Mouse (Mus musculus): ENCODE measurements around the gene Lce6a. TPM values are rescaled to one million over a fixed set of nuclear protein-coding genes. Genes with fewer than 3 reads are reported as not detected.

The Lce6a gene
- not detected in 2 replicates for polyA plus RNA-seq (2014; fragmentation: Nextera tagmentation; extraction: Ambion mirVana)

DNA sequence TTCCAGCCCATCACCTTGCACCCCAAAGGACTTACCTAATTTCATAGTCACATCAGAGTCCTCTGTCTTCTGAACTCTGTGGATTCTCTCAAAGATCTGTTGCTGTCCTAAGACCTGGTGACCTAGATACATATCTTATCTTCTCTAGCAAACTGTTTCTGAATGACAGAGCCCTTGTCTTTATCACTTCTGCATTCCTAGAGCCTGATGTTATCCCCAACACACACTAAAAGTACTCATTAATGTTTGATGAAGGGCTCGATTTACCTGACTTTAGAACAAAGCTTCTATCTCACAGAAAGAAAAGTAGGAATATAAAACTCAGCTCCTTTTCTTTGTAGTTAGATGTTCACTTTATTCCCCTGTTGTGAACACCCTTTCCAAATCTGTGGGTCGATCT, at the start of gene Lce6a:
Gene Lce6a, minus strand, starts transcription at position 101 of the 400 bp plus-strand sequence.
- Histone ChIP-seq H3K4me3 (ENCODE audit: low read depth, low read length) (no peak within 1 kb of the TSS), H3K27ac (ENCODE audit: low read depth) (no peak within 1 kb of the TSS), H3K36me3 (ENCODE audit: control insufficient read depth, insufficient read depth, low read length) (no peaks in the 10 kb centered on the region), H3K9ac (ENCODE audit: low read length) (no peak within 1 kb of the TSS), H3K27me3 (replicated peaks; ENCODE audit: control insufficient read depth, insufficient read depth, low read length) (no peaks in the 10 kb centered on the region), H3K9me3 (ENCODE audit: control insufficient read depth, low read length) (no peaks in the 10 kb centered on the region), H3K4me1 (replicated peaks; ENCODE audit: control insufficient read depth, insufficient read depth, low read length) (no peaks in the 10 kb centered on the region), H3K4me2 (ENCODE audit: low read length) (no peak within 1 kb of the TSS)
- ATAC-seq (replicated peaks; ENCODE audit: low FRiP score, low TSS enrichment, low read depth) (no peak), DNase-seq (ENCODE audit: low spot score) (no peak)
- 60% methylated on average over 2 of the region's 2 CpGs for WGBS

DNA sequence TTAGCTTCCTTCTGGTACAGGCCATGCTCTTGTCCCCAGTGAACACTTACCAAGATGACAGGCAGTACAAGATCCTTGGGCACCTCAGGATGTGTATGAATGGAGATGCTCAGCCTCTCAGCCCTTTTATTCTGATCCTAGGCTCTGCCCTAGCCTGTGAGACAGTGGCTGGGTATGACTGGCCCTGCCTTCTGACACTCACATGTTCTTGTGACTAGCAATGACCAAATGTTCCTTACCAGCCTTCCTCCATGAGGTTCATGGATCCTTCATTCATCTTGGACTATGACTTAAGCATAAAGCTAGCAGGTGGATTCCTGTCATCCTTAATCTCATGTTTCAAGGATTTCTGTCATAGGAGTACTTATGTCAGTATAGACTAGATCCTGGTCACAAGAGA, 48.8 kb upstream of the Lce6a start, which contains the start of gene Lce1a2:
Gene Lce1a2, minus strand, starts transcription at position 101 of the 400 bp plus-strand sequence.
- H3K4me2 ChIP-seq (ENCODE audit: low read length) = no peak within 1 kb of the TSS

DNA sequence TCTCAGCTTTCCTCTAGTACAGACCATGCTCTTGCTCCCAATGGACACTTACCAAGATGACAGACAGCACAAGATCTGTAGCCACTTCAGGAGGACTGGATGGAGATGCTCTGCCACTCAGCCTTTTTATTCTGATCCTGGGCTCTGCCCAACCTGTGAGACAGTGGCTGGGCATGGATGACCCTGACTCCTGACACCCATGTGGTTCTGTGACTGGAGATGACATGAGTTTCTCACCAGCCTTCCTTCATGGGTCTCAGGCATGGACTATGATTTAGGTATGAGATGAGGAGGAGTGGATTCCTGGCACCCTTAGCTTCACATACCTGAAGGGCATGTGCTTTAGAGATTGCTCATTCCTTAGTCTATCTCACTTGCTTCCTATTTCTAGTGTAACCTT, 35.4 kb upstream of the Lce6a start, which contains the start of gene Lce1b:
Gene Lce1b, minus strand, starts transcription at position 101 of the 400 bp plus-strand sequence.
- no peak within 1 kb of the TSS for H3K9ac ChIP-seq (ENCODE audit: low read length)
- no peak within 1 kb of the TSS for H3K27ac ChIP-seq (ENCODE audit: low read depth)
- H3K4me3 ChIP-seq (ENCODE audit: low read depth, low read length) = no peak within 1 kb of the TSS
- DNase-seq (ENCODE audit: low spot score) (no peak), ATAC-seq (replicated peaks; ENCODE audit: low FRiP score, low TSS enrichment, low read depth) (no peak)
- no peak within 1 kb of the TSS for H3K4me2 ChIP-seq (ENCODE audit: low read length)
- H3K4me1 ChIP-seq (replicated peaks; ENCODE audit: control insufficient read depth, insufficient read depth, low read length) = no peaks in the 10 kb centered on the region
- H3K27me3 ChIP-seq (replicated peaks; ENCODE audit: control insufficient read depth, insufficient read depth, low read length) = no peaks in the 10 kb centered on the region
- H3K9me3 ChIP-seq (ENCODE audit: control insufficient read depth, low read length) = no peaks in the 10 kb centered on the region
- no peaks in the 10 kb centered on the region for H3K36me3 ChIP-seq (ENCODE audit: control insufficient read depth, insufficient read depth, low read length)

More for the DNA sequence above, 48.8 kb upstream of the Lce6a start, which contains the start of gene Lce1a2:
- Histone ChIP-seq H3K27me3 (replicated peaks; ENCODE audit: control insufficient read depth, insufficient read depth, low read length) (no peaks in the 10 kb centered on the region), H3K36me3 (ENCODE audit: control insufficient read depth, insufficient read depth, low read length) (no peaks in the 10 kb centered on the region), H3K4me3 (ENCODE audit: low read depth, low read length) (no peak within 1 kb of the TSS), H3K9ac (ENCODE audit: low read length) (no peak within 1 kb of the TSS), H3K9me3 (ENCODE audit: control insufficient read depth, low read length) (no peaks in the 10 kb centered on the region), H3K4me1 (replicated peaks; ENCODE audit: control insufficient read depth, insufficient read depth, low read length) (no peaks in the 10 kb centered on the region), H3K27ac (ENCODE audit: low read depth) (no peak within 1 kb of the TSS)
- DNase-seq (ENCODE audit: low spot score) = no peak
- ATAC-seq (replicated peaks; ENCODE audit: low FRiP score, low TSS enrichment, low read depth) = no peak

DNA sequence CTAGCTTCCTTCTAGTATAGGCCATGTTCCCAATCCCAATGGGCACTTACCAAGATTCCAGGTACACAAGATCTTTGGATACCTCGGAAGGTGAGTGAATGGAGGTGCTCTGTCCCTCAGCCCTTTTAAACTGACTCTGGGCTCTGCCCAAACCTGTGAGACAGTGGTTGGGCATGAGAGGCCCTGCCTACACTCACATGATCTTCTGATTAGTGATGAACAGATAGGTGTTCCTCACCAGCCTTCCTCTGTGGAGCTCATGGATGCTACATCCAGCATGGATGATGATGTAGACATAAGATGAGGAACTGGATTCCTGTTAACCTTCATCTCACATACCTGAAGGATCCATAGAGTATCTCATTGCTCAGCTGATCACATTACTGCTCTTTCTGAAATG, 26.7 kb upstream of the Lce6a start, which contains the start of gene Lce1a1:
Gene Lce1a1, minus strand, starts transcription at position 101 of the 400 bp plus-strand sequence.
- Histone ChIP-seq H3K4me3 (ENCODE audit: low read depth, low read length) (no peak within 1 kb of the TSS), H3K4me2 (ENCODE audit: low read length) (no peak within 1 kb of the TSS), H3K36me3 (ENCODE audit: control insufficient read depth, insufficient read depth, low read length) (no peaks in the 10 kb centered on the region), H3K9ac (ENCODE audit: low read length) (no peak within 1 kb of the TSS), H3K4me1 (replicated peaks; ENCODE audit: control insufficient read depth, insufficient read depth, low read length) (no peaks in the 10 kb centered on the region), H3K9me3 (ENCODE audit: control insufficient read depth, low read length) (no peaks in the 10 kb centered on the region), H3K27ac (ENCODE audit: low read depth) (no peak within 1 kb of the TSS), H3K27me3 (replicated peaks; ENCODE audit: control insufficient read depth, insufficient read depth, low read length) (no peaks in the 10 kb centered on the region)
- WGBS = 75% methylated on average over 1 of the region's 1 CpGs
- ATAC-seq (replicated peaks; ENCODE audit: low FRiP score, low TSS enrichment, low read depth) (no peak), DNase-seq (ENCODE audit: low spot score) (no peak)

DNA sequence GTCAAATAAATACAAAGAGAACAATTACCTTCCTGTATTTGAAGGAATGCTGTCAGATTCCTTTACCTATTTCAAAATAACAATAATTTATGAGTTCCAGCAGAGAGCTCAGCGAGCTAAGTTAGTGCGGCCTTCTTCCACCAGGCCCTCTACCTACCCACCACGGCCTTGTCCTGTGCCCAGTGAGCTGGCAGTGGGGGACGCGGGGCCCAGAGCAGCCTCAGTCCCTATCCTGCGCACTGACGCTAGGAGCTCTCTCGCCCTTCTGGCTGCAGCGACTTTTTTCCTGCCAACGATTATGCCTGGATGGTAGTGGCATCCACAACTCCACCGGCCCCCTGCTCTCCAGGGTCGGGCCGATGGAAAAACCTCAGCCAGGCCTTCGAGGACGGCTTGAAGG, 18.4 kb upstream of the Lce6a start:
- Histone ChIP-seq H3K27ac (ENCODE audit: low read depth) (no peak overlapping the region), H3K9ac (ENCODE audit: low read length) (no peak overlapping the region), H3K4me2 (ENCODE audit: low read length) (no peak overlapping the region), H3K36me3 (ENCODE audit: control insufficient read depth, insufficient read depth, low read length) (no peaks in the 10 kb centered on the region), H3K4me1 (replicated peaks; ENCODE audit: control insufficient read depth, insufficient read depth, low read length) (no peaks in the 10 kb centered on the region), H3K27me3 (replicated peaks; ENCODE audit: control insufficient read depth, insufficient read depth, low read length) (no peaks in the 10 kb centered on the region), H3K9me3 (ENCODE audit: control insufficient read depth, low read length) (no peaks in the 10 kb centered on the region), H3K4me3 (ENCODE audit: low read depth, low read length) (no peak overlapping the region)
- DNase-seq (ENCODE audit: low spot score) (no peak), ATAC-seq (replicated peaks; ENCODE audit: low FRiP score, low TSS enrichment, low read depth) (no peak)
- 88% methylated on average over 15 of the region's 15 CpGs for WGBS

DNA sequence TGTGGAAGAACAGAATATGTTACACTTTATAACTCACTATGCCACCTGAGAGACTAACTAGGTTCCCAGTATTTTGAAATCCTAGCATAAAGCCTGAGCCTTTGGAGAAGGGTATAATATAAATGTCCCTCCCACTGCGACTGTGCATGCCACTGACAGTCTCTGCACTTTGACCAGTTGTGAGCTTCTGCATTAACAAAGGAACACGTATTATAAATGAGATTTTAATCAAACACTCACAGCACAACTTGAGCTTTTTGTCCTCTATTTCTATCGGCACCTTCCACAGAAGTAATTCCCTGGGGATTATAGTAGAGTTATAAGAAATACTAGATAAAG, 17.2 kb upstream of the Lce6a start:
- no peak overlapping the region for H3K9ac ChIP-seq (ENCODE audit: low read length)
- no peaks in the 10 kb centered on the region for H3K9me3 ChIP-seq (ENCODE audit: control insufficient read depth, low read length)
- ATAC-seq (replicated peaks; ENCODE audit: low FRiP score, low TSS enrichment, low read depth) (no peak), DNase-seq (ENCODE audit: low spot score) (no peak)
- no peak overlapping the region for H3K4me3 ChIP-seq (ENCODE audit: low read depth, low read length)
- no peak overlapping the region for H3K27ac ChIP-seq (ENCODE audit: low read depth)
- no peak overlapping the region for H3K4me2 ChIP-seq (ENCODE audit: low read length)
- no peaks in the 10 kb centered on the region for H3K4me1 ChIP-seq (replicated peaks; ENCODE audit: control insufficient read depth, insufficient read depth, low read length)
- WGBS = 77% methylated on average over 3 of the region's 3 CpGs
- H3K36me3 ChIP-seq (ENCODE audit: control insufficient read depth, insufficient read depth, low read length) = no peaks in the 10 kb centered on the region
- no peaks in the 10 kb centered on the region for H3K27me3 ChIP-seq (replicated peaks; ENCODE audit: control insufficient read depth, insufficient read depth, low read length)

DNA sequence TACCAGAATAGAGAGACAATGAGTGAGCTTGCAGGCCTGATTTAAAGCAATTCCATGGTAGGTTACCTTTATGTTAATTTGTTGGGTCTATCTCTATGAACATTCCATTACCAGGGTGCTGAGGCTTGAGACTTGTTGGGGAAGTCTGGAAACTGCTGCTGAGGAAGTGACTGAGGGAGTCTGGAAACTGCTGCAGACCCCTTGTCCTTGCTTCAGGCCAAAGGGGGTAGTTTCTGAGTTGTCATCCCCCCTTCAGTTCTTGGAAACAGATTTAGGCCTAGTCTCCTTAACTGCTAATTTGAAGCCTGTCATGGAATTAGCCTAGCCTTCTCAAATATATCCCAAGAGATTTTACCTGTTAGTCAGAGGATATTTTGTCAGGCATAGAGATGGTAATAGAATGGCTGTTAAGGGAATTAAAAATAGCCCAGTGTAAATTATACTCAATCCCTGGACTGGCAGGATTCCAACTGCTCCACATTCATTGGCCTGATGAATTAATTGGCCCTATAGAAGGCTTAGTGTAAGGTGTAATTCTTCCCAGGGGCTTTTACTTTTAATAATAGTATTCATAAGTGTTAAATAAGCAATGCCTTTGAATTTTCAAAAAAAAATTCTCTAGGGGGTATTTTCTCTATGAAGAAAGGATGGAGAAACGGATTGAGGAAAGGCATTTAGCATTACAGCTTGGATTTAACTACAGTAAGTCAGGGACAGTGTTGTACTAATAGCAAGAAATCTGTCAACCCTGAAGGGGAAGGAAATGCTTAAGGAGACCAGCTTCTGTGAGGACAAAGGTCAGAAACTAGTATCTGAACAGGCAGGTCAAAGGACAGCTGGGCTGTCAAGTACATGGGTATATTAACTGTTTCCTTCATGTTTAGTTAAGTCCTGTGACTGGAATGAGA, 16.5 kb upstream of the Lce6a start:
- no peaks in the 10 kb centered on the region for H3K27me3 ChIP-seq (replicated peaks; ENCODE audit: control insufficient read depth, insufficient read depth, low read length)
- no peak overlapping the region for H3K4me3 ChIP-seq (ENCODE audit: low read depth, low read length)
- no peak overlapping the region for H3K27ac ChIP-seq (ENCODE audit: low read depth)
- no peak overlapping the region for H3K9ac ChIP-seq (ENCODE audit: low read length)
- H3K4me1 ChIP-seq (replicated peaks; ENCODE audit: control insufficient read depth, insufficient read depth, low read length) = no peaks in the 10 kb centered on the region
- no peaks in the 10 kb centered on the region for H3K9me3 ChIP-seq (ENCODE audit: control insufficient read depth, low read length)
- 58% methylated on average over 1 of the region's 1 CpGs for WGBS
- DNase-seq (ENCODE audit: low spot score) (no peak), ATAC-seq (replicated peaks; ENCODE audit: low FRiP score, low TSS enrichment, low read depth) (no peak)
- H3K4me2 ChIP-seq (ENCODE audit: low read length) = no peak overlapping the region
- H3K36me3 ChIP-seq (ENCODE audit: control insufficient read depth, insufficient read depth, low read length) = no peaks in the 10 kb centered on the region

DNA sequence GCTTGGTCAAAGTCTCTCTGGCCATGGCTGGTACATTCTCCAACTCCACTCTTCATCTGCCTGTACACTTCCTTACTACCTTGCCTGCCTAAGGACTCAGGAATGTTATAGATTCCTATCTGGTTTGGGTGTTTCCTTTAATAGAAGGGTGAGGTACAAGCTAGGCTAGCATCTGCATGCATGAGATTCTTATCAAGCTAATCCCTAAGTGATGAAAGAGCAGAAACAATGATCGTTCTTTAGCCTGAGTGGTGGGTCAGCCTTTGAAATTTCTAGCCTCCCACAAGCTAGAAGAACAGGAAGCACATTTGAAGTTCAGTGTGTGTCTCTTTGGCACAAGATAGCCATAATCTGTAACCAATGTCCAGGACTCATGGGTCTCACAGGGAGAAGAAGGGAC, 11.7 kb downstream of the Lce6a start:
- Histone ChIP-seq H3K4me2 (ENCODE audit: low read length) (no peak overlapping the region), H3K4me3 (ENCODE audit: low read depth, low read length) (no peak overlapping the region), H3K9ac (ENCODE audit: low read length) (no peak overlapping the region), H3K27ac (ENCODE audit: low read depth) (no peak overlapping the region), H3K9me3 (ENCODE audit: control insufficient read depth, low read length) (no peaks in the 10 kb centered on the region), H3K36me3 (ENCODE audit: control insufficient read depth, insufficient read depth, low read length) (no peaks in the 10 kb centered on the region), H3K4me1 (replicated peaks; ENCODE audit: control insufficient read depth, insufficient read depth, low read length) (no peaks in the 10 kb centered on the region), H3K27me3 (replicated peaks; ENCODE audit: control insufficient read depth, insufficient read depth, low read length) (no peaks in the 10 kb centered on the region)
- ATAC-seq (replicated peaks; ENCODE audit: low FRiP score, low TSS enrichment, low read depth) (no peak), DNase-seq (ENCODE audit: low spot score) (no peak)
- WGBS = 35% methylated on average over 1 of the region's 1 CpGs

DNA sequence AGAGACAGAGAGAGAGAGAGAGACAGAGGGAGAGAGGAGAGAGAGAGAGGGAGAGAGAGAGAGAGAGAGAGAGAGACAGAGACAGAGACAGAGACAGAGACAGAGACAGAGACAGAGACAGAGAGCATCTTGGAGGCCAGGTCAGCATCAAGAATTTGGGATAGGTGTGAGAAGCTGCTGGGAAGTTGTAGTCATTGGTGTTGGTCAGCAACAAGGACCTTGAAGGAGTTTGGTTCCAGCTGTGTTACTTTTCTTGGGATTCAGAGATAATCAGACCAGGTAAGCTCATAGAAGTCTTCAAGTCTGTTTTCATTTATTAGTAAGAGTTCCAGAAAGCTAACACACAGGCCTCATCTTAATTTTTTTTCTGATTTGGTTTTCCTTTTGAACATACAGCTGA, 14.1 kb downstream of the Lce6a start, which contains the start of gene 2210017I01Rik:
Gene 2210017I01Rik, minus strand, starts transcription at position 101 of the 400 bp plus-strand sequence.
- Histone ChIP-seq H3K4me2 (ENCODE audit: low read length) (no peak within 1 kb of the TSS), H3K36me3 (ENCODE audit: control insufficient read depth, insufficient read depth, low read length) (no peaks in the 10 kb centered on the region), H3K4me3 (ENCODE audit: low read depth, low read length) (no peak within 1 kb of the TSS), H3K27ac (ENCODE audit: low read depth) (no peak within 1 kb of the TSS), H3K4me1 (replicated peaks; ENCODE audit: control insufficient read depth, insufficient read depth, low read length) (no peaks in the 10 kb centered on the region), H3K9me3 (ENCODE audit: control insufficient read depth, low read length) (no peaks in the 10 kb centered on the region), H3K27me3 (replicated peaks; ENCODE audit: control insufficient read depth, insufficient read depth, low read length) (no peaks in the 10 kb centered on the region), H3K9ac (ENCODE audit: low read length) (no peak within 1 kb of the TSS)
- ATAC-seq (replicated peaks; ENCODE audit: low FRiP score, low TSS enrichment, low read depth) (no peak), DNase-seq (ENCODE audit: low spot score) (no peak)
